Mouse (Mus musculus): ENCODE data around the gene Scgb1b17. TPM values are rescaled to one million over a fixed set of nuclear protein-coding genes. Genes with fewer than 3 reads are reported as not detected.

Gene Scgb1b17
- polyA plus RNA-seq (2012; rRNA removed; ENCODE audit: low replicate concordance), result not detected in 2 replicates

DNA sequence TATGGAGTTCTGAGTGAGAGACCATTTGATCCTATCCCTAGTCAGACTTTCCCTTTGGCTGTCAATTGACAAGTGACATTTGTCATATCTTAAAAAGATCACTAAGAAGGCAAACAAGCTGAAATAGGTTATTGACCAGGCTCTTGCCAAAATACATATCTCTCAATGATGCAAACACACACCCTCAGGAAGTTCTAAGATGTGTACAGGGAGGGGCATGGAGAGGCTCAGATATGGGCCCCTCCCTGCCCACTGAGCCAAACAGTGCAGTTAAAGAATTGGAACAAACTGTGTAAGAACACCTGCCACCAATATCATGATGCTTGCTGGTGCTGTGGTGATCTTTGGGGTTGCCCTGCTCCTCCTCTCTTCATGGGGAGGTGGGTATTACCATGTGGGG lies at the start of gene Scgb1b17:
Gene Scgb1b17, plus strand, starts transcription at position 301 of the 400 bp plus-strand sequence.

DNA sequence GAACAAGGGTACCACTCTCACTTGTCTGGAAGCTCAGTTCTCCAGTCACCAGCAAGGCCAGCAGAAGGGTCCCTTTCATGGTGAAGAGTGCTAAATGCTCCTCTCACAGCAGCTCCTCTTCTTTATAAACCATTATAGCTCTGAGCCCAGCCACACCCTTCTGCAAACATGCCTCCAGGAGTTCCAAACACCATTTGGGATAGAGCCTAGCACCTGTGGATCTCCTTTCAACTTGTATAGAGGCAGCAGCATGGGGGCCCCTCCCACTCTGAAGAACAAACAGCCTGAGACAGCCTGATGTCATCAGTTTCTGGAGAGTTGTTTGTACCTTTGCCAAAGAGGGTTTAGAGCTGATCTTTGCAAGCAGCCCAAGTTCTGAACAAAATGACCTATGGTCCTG lies 6.8 kb upstream of the Scgb1b17 start, which contains the start of gene Scgb2b17:
Gene Scgb2b17, minus strand, starts transcription at position 101 of the 400 bp plus-strand sequence.

Other genes with a start within 250 kb of the Scgb1b17 start
- not detected in 2 replicates for gene Scgb2b15, start 233.8 kb upstream of the Scgb1b17 start, polyA plus RNA-seq (2012; rRNA removed; ENCODE audit: low replicate concordance)
- not detected in 2 replicates for gene Scgb1b15, start 226.9 kb upstream of the Scgb1b17 start, polyA plus RNA-seq (2012; rRNA removed; ENCODE audit: low replicate concordance)
- gene Scgb2b17, start 6.9 kb upstream of the Scgb1b17 start, polyA plus RNA-seq (2012; rRNA removed; ENCODE audit: low replicate concordance), result not detected in 2 replicates
- not detected in 2 replicates for gene Scgb2b18, start 110.4 kb downstream of the Scgb1b17 start, polyA plus RNA-seq (2012; rRNA removed; ENCODE audit: low replicate concordance)
- gene Scgb1b18, start 122.1 kb downstream of the Scgb1b17 start, polyA plus RNA-seq (2012; rRNA removed; ENCODE audit: low replicate concordance), result not detected in 2 replicates
- gene Scgb2b19, start 216.9 kb downstream of the Scgb1b17 start, polyA plus RNA-seq (2012; rRNA removed; ENCODE audit: low replicate concordance), result not detected in 2 replicates
- not detected in 2 replicates for gene Scgb1b19, start 223.8 kb downstream of the Scgb1b17 start, polyA plus RNA-seq (2012; rRNA removed; ENCODE audit: low replicate concordance)

Data from subcutaneous adipose tissue, adult 2 months (tissue).